Mouse (Mus musculus): ENCODE data around the gene Gm12830. TPM values are rescaled to one million over a fixed set of nuclear protein-coding genes. Genes with fewer than 3 reads are reported as not detected.
A peak's percentile ranks its signal among the peaks of the same experiment; 100 is the strongest.

Gene Gm12830
- total RNA-seq (2021), result not detected
- long read RNA-seq, experiment 1, result 0 reads
- long read RNA-seq, experiment 2, result 0 reads

GRCm38 (mm10) chr4:114821567-114822192 lies at the start of gene Gm12830:
Gene Gm12830 (plus strand): TSS chr4:114821722.
- intact Hi-C loops (cut with DNase I; ENCODE audit: low total_unique reads), result no loop called here
- peak; percentile 65 for DNase-seq

- intact Hi-C loops (cut with DNase I; ENCODE audit: low total_unique reads), result no loop called here
- DNase-seq, result no peak
These were observed 48.2 kb upstream of the Gm12830 start for GRCm38 (mm10) chr4:114773316-114773715.

GRCm38 (mm10) chr4:114777625-114778202 lies 43.8 kb upstream of the Gm12830 start:
- intact Hi-C loops (cut with DNase I; ENCODE audit: low total_unique reads), result no loop called here

GRCm38 (mm10) chr4:114778716-114779474 lies 42.6 kb upstream of the Gm12830 start:
- intact Hi-C loops (cut with DNase I; ENCODE audit: low total_unique reads), result no loop called here
- no peak for DNase-seq

More at GRCm38 (mm10) chr4:114777625-114778202, 43.8 kb upstream of the Gm12830 start:
- DNase-seq, result no peak

- intact Hi-C loops (cut with DNase I; ENCODE audit: low total_unique reads), result no loop called here
- no peak for DNase-seq
These were observed 42.1 kb upstream of the Gm12830 start for GRCm38 (mm10) chr4:114779475-114779757.

- intact Hi-C loops (cut with DNase I; ENCODE audit: low total_unique reads), result no loop called here
- no peak for DNase-seq
These were observed 41.6 kb upstream of the Gm12830 start for GRCm38 (mm10) chr4:114779758-114780546.

- intact Hi-C loops (cut with DNase I; ENCODE audit: low total_unique reads), result no loop called here
- DNase-seq, result no peak
These were observed 38.7 kb upstream of the Gm12830 start for GRCm38 (mm10) chr4:114782851-114783250.

- intact Hi-C loops (cut with DNase I; ENCODE audit: low total_unique reads), result no loop called here
- no peak for DNase-seq
These were observed 36.8 kb upstream of the Gm12830 start for GRCm38 (mm10) chr4:114784735-114785134.

GRCm38 (mm10) chr4:114788856-114789255 lies 32.7 kb upstream of the Gm12830 start:
- intact Hi-C loops (cut with DNase I; ENCODE audit: low total_unique reads), result no loop called here
- no peak for DNase-seq

GRCm38 (mm10) chr4:114791650-114792049 lies 29.9 kb upstream of the Gm12830 start:
- intact Hi-C loops (cut with DNase I; ENCODE audit: low total_unique reads), result no loop called here

GRCm38 (mm10) chr4:114793836-114794235 lies 27.7 kb upstream of the Gm12830 start:
- intact Hi-C loops (cut with DNase I; ENCODE audit: low total_unique reads), result no loop called here
- DNase-seq, result no peak

More at GRCm38 (mm10) chr4:114791650-114792049, 29.9 kb upstream of the Gm12830 start:
- DNase-seq, result no peak

GRCm38 (mm10) chr4:114797254-114797914 lies 24.1 kb upstream of the Gm12830 start:
- intact Hi-C loops (cut with DNase I; ENCODE audit: low total_unique reads), result no loop called here

GRCm38 (mm10) chr4:114798041-114798624 lies 23.4 kb upstream of the Gm12830 start:
- no peak for DNase-seq
- intact Hi-C loops (cut with DNase I; ENCODE audit: low total_unique reads), result no loop called here

More at GRCm38 (mm10) chr4:114797254-114797914, 24.1 kb upstream of the Gm12830 start:
- no peak for DNase-seq

- DNase-seq, result no peak
- intact Hi-C loops (cut with DNase I; ENCODE audit: low total_unique reads), result no loop called here
These were observed 17.4 kb upstream of the Gm12830 start for GRCm38 (mm10) chr4:114804096-114804495.

- intact Hi-C loops (cut with DNase I; ENCODE audit: low total_unique reads), result no loop called here
- peak; percentile 18 for DNase-seq
These were observed 2.4 kb upstream of the Gm12830 start for GRCm38 (mm10) chr4:114818963-114819702.

- intact Hi-C loops (cut with DNase I; ENCODE audit: low total_unique reads), result no loop called here
- no peak for DNase-seq
These were observed 13.5 kb downstream of the Gm12830 start for GRCm38 (mm10) chr4:114834770-114835581.

GRCm38 (mm10) chr4:114841336-114841920 lies 19.9 kb downstream of the Gm12830 start:
- DNase-seq, result no peak
- intact Hi-C loops (cut with DNase I; ENCODE audit: low total_unique reads), result no loop called here
